Mouse (Mus musculus) thymus, postnatal 10 days (tissue): ENCODE results near the gene Mvb12a.

Experiments
- DNase-seq, 2 experiments: peaks; one replicate each; pipeline ENCODE4 v3.0.0; 2021; ENCODE audit warnings: low spot score in 2 of 2

Mvb12a gene

DNA sequence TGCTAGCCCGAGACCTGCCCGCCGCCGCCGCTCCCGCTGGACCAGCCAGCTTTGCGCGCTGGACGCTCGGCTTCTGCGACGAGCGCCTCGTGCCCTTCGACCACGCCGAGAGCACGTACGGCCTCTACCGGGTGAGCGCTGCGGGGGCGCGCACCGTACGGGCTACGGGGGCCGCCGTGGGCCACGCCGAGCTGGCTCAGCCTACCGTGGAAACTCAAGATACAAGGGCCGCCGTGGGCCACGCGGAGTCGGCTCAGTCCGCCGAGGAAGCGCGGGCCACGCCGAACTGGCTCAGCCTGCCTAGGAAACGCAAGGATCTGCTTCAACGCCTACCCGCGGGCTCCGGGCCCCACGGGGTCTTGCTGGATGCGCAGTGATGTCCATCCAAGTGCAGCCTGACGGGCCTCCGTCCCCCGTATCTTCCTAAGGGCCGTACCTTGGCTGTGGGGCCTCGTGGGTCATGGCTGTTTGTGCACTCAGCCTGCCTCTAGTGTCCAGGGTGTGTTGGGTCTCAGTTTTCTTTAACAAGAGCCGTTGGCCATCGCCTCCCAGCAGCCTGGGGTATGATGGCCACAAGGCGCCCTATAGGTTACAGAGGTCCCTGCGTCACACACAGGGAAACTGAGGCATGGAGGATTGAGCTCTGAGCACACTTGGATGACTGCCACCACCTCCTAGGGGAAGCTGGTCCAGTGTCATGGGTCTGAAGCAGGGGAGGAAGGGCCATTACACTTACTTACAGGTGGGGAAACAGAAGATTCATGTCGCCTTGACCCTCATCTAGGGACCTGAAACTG, 49.9 kb downstream of the Mvb12a start:
- DNase-seq: peak; percentile 72 to 77

DNA sequence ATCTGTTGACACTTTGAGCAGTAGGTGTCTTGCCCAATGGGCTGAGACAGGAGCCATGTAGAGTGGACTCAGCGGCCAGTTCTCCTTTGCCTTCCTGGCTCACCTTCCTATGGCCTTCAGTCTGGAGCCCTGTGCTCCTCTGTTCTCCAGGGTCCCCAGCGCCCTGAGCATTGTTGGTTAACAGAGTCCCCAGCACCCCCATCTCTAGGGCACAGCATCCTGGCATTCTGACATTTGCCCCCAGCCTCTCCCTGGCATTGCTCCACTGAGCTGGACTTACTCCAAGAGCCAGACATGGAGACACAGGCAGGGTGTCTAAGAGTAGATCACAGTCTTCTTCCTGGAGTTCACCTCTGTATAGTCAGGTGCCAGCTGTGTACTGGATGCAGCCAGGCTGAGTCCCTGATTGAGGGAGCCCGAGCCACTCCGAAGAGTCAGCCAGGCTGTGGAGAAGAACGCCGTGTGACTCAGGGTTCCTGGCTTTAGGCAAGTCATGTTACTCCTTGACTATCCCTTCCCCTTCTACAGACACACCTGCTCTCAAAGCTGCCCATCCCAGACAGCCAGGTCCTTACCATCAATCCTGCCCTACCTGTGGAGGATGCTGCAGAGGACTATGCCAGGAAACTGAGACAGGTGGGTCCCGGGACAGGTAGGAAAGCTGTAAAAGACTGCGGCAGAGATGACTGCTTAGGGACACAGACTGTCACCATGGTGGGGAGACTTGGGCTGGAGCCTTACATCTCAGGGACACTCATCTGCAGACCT, 51.0 kb downstream of the Mvb12a start:
- DNase-seq: no peak

DNA sequence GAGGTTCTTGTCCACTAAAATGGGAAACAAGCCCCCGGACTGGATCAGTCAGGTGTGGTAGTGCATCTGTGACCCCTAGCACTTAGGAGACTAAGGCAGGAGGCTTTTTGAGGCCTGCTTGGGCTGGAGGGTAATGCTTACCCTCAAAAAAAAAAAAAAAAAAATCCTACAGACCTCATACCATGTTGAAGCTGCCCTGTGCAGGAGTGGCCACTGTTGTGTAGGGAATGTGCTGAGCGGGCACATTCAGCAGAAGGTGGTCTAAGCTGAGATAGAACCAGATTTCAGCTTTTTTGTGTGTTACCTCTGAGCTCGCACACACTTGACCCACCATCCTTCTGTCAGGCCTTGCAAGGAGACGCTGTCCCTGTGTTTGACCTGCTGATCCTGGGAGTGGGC, 51.6 kb downstream of the Mvb12a start:
- no peak for DNase-seq

DNA sequence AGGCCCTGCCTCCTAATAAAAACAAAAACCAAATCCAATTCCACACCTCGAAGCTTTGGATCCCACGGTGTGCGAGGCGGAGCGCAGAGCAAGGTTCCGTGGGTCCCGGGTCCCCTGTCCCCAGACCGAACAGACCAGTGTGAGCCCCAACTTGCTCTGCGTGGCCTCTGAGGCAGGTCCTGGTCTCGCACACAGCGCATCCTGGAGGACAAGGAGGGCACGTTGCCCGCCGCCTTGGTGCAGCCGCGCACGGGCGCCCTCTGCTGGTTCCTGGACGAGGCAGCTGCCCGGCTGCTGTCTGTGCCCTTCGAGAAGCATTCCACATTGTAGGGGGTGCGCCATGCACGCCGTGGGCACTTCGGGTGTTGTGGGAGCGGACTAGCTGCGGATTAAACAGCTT, 53.1 kb downstream of the Mvb12a start:
- peak; percentile 86 to 97 for DNase-seq

DNA sequence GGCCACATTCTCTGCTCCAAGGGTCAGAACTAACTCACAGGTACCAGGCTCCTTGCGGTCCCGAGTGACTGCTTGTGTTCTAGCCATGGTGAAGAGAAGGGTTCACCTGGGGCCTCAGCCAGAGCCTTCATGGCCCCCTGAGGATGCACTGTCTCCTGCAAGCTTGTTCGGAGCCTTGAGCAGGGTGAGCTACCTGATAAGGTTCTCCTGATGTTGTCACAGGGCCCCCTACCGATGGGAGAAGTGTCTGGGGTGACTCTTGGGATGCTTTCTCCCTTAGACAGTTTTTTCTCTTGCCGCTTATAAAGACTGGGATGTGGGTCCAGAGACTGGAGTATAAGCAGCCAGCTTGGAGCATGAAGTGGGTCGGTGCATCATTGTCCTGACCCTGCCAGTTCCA, 53.7 kb downstream of the Mvb12a start:
- DNase-seq: no peak

DNA sequence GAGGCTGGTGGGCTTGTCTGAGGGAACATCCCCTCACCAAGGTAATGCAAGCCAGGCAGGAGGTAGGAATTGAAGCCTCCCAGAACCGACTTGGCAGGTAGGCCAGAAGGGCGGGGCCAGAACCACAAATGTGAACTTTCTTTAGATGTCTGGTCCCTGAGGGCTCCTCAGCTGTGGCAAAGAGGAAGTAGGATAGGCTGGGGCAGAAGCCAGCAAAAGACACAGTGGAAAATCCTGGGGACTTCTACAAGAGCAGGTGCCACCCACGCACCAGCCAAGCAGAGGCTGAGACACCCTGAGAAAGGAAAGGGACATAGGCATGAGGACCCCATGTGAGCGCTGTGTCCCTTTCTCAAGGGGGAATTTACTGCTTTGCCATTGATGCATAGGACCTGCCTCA, 54.1 kb downstream of the Mvb12a start:
- no peak for DNase-seq

DNA sequence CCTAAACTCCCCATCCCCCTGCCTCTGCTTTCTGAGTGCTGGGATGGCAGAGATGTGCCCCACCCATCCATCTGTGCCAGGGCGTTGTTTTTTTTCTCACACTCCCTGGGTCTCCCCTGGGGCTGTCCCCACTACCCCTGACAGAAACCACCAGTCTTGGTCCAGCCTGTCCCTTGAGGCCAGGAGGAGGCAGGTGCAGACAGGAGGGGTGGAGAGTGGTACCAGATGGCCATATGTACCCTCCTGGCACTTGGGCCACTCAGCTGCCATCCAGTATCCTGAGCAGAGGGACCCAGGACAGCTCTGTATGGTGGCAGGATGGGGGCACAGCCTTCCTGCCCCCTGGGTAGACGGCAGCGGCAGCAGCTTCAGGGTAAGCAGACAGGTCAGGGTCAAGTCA, 54.7 kb downstream of the Mvb12a start, which contains the start of gene Fam129c:
Fam129c (plus strand) TSS at position 198 of the 400 bp plus-strand sequence.
- DNase-seq: no peak
